Mouse (Mus musculus) forebrain, embryonic 12.5 days (tissue): ENCODE data around the gene Zfp536. TPM values are rescaled to one million over a fixed set of nuclear protein-coding genes. Genes with fewer than 3 reads are reported as not detected.

ENCODE experiments used
- ATAC-seq: fragments of 200-750 bp; cut with Nextera tagmentation; 2 replicates; pipeline ENCODE4 v1.8.0; 2017; ENCODE audit warnings: moderate TSS enrichment; ENCODE audit not compliant: low FRiP score
- H3K27ac ChIP-seq: fragments of 300-500 bp; sonication (generic); 2 replicates; pipeline ENCODE4 v1.5.1; 2016; ENCODE audit warnings: mild to moderate bottlenecking
- H3K27me3 ChIP-seq: fragments of 300-500 bp; sonication (generic); 2 replicates; pipeline ENCODE4 v1.6.1; 2016; ENCODE audit warnings: mild to moderate bottlenecking
- H3K36me3 ChIP-seq: fragments of 300-500 bp; sonication (generic); replicated peaks from 2 replicates; pipeline ENCODE4 v1.6.1; 2016; ENCODE audit warnings: mild to moderate bottlenecking
- H3K4me1 ChIP-seq: fragments of 300-500 bp; sonication (generic); 2 replicates; pipeline ENCODE4 v1.6.1; 2016
- H3K4me2 ChIP-seq: fragments of 300-500 bp; sonication (generic); 2 replicates; pipeline ENCODE4 v1.6.1; 2016; ENCODE audit warnings: mild to moderate bottlenecking, moderate library complexity
- H3K4me3 ChIP-seq: fragments of 300-500 bp; sonication (generic); replicated peaks from 2 replicates; pipeline ENCODE4 v1.5.1; 2016; ENCODE audit warnings: mild to moderate bottlenecking
- H3K9ac ChIP-seq: fragments of 300-500 bp; sonication (generic); 2 replicates; pipeline ENCODE4 v1.6.1; 2016; ENCODE audit warnings: mild to moderate bottlenecking
- H3K9me3 ChIP-seq: fragments of 300-500 bp; sonication (generic); 2 replicates; pipeline ENCODE4 v1.6.1; 2016
- WGBS: fragments of 180-500 bp; shearing (Covaris S2); methylation state at CpG from one replicate; pipeline ENCODE4 v1.1.7; 2016; 5-methylcytosine and 5-hydroxymethylcytosine counted together
- polyA plus RNA-seq: library from polyadenylated mRNA; unstranded; fragments of >200 nt; fragmentation: Nextera tagmentation; extraction: Ambion mirVana; gene quantifications from 2 replicates; pipeline ENCODE4 v1.2.1, GENCODE M21; 2016

Gene Zfp536
- polyA plus RNA-seq, 1 experiment from 2014 or later: 45.7 TPM

- Histone ChIP-seq H3K4me3 (no peak overlapping the region), H3K4me2 (no peak overlapping the region), H3K27me3 (no peaks in the 10 kb centered on the region), H3K36me3 (no peaks in the 10 kb centered on the region), H3K9ac (no peak overlapping the region), H3K9me3 (no peaks in the 10 kb centered on the region), H3K4me1 (0 out of 2 replicates have a peak, but pooled peaks cover under 1% of the 10 kb centered on the region), H3K27ac (no peak overlapping the region)
- no peak for ATAC-seq
- 97% methylated on average over 3 of the region's 3 CpGs for WGBS
Measured at GRCm38 (mm10) chr7:37581262-37581661, 192.2 kb downstream of the Zfp536 start.

DNA sequence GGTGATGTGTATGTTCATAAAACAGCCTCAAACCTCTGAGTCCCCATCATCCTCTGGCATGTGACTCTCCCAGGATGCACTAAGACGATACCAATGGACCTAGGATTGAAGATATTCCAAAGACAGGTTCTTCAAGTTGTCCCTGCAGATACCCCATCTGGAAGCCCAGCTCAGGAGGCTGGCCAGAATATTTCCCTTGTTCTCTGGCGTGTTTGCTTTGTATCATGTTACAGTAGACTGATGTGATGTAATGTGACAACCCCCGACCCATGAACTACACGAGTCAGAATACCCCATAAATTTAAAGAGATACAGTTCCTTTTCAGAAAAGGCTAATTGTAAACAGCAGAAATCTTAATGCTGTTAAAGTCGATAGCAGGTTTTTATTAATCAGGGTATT lies 192.9 kb downstream of the Zfp536 start:
- Histone ChIP-seq H3K27ac (no peak overlapping the region), H3K27me3 (no peaks in the 10 kb centered on the region), H3K36me3 (no peaks in the 10 kb centered on the region), H3K4me3 (no peak overlapping the region), H3K9me3 (no peaks in the 10 kb centered on the region), H3K9ac (no peak overlapping the region), H3K4me2 (no peak overlapping the region), H3K4me1 (no peaks in the 10 kb centered on the region)
- no peak for ATAC-seq
- WGBS: 73% methylated on average over 5 of the region's 5 CpGs

GRCm38 (mm10) chr7:37572021-37572420 lies 201.4 kb downstream of the Zfp536 start:
- Histone ChIP-seq H3K4me3 (no peak overlapping the region), H3K9ac (no peak overlapping the region), H3K36me3 (peaks cover 24% of the 10 kb centered on the region), H3K4me1 (peaks cover 6% of the 10 kb centered on the region; the same call in 1 of the 2 replicates), H3K9me3 (no peaks in the 10 kb centered on the region), H3K27me3 (0 out of 2 replicates have a peak, but pooled peaks cover 6% of the 10 kb centered on the region), H3K4me2 (no peak overlapping the region), H3K27ac (no peak overlapping the region)
- no peak for ATAC-seq
- 93% methylated on average over 7 of the region's 7 CpGs for WGBS

- Histone ChIP-seq H3K4me3 (no peak overlapping the region), H3K4me1 (peaks cover 35% of the 10 kb centered on the region), H3K27me3 (0 out of 2 replicates have a peak, but pooled peaks cover 6% of the 10 kb centered on the region), H3K4me2 (no peak overlapping the region), H3K36me3 (peaks cover 24% of the 10 kb centered on the region), H3K9ac (no peak overlapping the region), H3K27ac (no peak overlapping the region), H3K9me3 (no peaks in the 10 kb centered on the region)
- no peak for ATAC-seq
- 81% methylated on average over 31 of the region's 31 CpGs for WGBS
Measured at GRCm38 (mm10) chr7:37568811-37569500, 204.5 kb downstream of the Zfp536 start.

- H3K36me3 ChIP-seq: peaks cover 24% of the 10 kb centered on the region
- peaks cover 43% of the 10 kb centered on the region for H3K4me1 ChIP-seq
- H3K27me3 ChIP-seq: 0 out of 2 replicates have a peak, but pooled peaks cover 6% of the 10 kb centered on the region
- no peak for ATAC-seq
- H3K27ac ChIP-seq: no peak overlapping the region
- no peak overlapping the region for H3K4me3 ChIP-seq
- H3K9me3 ChIP-seq: no peaks in the 10 kb centered on the region
- no peak overlapping the region for H3K4me2 ChIP-seq
- 84% methylated on average over 14 of the region's 14 CpGs for WGBS
- no peak overlapping the region for H3K9ac ChIP-seq
Measured at GRCm38 (mm10) chr7:37568041-37568440, 205.4 kb downstream of the Zfp536 start.

DNA sequence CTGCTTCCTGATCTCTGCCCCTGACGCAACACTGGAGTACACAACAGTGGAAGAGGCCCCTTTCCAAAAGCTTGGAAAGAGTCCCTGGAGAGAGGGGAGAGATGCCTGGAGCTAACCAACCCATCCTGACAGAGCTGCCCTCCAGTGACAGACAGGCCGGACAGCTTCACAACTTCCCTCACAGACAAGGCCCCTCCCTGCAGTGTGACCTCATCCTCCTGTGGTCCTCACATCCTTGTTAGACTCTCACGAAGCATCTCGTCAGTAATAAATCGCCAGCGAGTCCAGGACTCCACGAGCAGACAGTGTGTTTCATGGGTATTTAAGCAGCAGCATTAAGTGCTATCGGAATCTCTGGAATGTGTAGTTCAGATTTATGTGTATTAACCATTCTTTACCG lies 207.4 kb downstream of the Zfp536 start:
- H3K36me3 ChIP-seq: peaks cover 24% of the 10 kb centered on the region
- H3K4me1 ChIP-seq: peaks cover 58% of the 10 kb centered on the region
- H3K4me3 ChIP-seq: no peak overlapping the region
- WGBS: 9% methylated on average over 9 of the region's 9 CpGs
- H3K4me2 ChIP-seq: peak overlapping the region; percentile 6; the same call in 1 of the 2 replicates
- H3K9ac ChIP-seq: no peak overlapping the region
- peak overlapping the region; percentile 47 for H3K27ac ChIP-seq
- ATAC-seq: peak; percentile 22; the same call in 1 of the 2 replicates
- 0 out of 2 replicates have a peak, but pooled peaks cover 6% of the 10 kb centered on the region for H3K27me3 ChIP-seq
- H3K9me3 ChIP-seq: no peaks in the 10 kb centered on the region

DNA sequence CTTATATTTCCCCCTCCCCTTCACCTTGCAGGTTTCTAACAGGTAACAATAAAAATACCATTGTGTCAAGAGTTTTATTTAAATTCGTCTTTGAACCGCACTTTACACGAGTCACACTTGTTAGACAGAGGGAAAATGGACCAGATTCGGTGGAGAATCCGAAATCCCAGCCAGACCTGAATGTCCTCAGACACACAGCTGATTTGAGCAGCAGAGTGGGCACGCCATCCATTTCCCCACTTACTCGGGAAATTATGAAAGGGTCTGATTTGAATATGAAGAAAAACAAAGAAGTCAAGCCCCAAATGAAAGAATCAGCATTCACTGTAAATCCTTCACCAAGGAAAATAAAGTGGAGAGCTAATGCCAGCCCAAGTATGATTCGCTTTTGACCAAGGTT lies 208.1 kb downstream of the Zfp536 start:
- H3K4me2 ChIP-seq: 0 out of 2 replicates have a peak overlapping the region, but pooled peaks have one; percentile 6
- ATAC-seq: no peak
- no peak overlapping the region for H3K9ac ChIP-seq
- no peaks in the 10 kb centered on the region for H3K9me3 ChIP-seq
- no peak overlapping the region for H3K4me3 ChIP-seq
- WGBS: 22% methylated on average over 8 of the region's 8 CpGs
- peaks cover 24% of the 10 kb centered on the region for H3K36me3 ChIP-seq
- 0 out of 2 replicates have a peak, but pooled peaks cover 6% of the 10 kb centered on the region for H3K27me3 ChIP-seq
- H3K4me1 ChIP-seq: peaks cover 62% of the 10 kb centered on the region
- peak overlapping the region; percentile 47 for H3K27ac ChIP-seq

- Histone ChIP-seq H3K9ac (no peak overlapping the region), H3K4me3 (no peak overlapping the region), H3K9me3 (no peaks in the 10 kb centered on the region), H3K27ac (peak overlapping the region; percentile 33), H3K36me3 (peaks cover 22% of the 10 kb centered on the region), H3K4me2 (peak overlapping the region; percentile 32), H3K27me3 (0 out of 2 replicates have a peak, but pooled peaks cover 6% of the 10 kb centered on the region), H3K4me1 (peaks cover 63% of the 10 kb centered on the region)
- ATAC-seq: no peak
- WGBS: 4% methylated on average over 10 of the region's 10 CpGs
Measured at GRCm38 (mm10) chr7:37564644-37565043, 208.8 kb downstream of the Zfp536 start.

DNA sequence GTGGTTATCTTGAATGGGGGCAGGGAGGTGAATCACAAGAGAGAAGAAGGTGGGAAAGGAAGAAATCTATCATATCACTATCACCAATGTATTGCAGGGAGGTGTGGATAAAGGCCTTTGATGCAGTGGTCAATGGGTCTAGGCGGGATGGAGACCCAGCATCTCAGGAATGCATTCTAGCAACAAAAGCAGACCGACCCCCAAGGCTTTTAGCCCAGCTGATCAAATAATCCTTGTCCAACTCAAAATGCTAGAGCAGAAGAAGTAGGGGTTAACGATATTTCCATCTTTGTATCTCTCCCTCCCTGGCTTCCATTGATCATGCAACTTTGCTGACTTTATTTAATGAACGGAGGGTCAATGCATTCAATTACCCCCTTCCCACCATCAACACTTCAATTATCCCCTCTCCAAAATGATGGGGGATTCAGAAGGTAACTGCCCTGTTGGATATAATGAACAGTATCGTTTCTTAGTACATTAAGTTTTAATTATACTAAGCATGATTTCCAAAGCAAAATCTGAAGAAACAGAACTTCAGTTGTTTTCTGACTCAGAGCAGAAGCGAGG lies 209.5 kb downstream of the Zfp536 start:
- ATAC-seq: no peak
- peaks cover 15% of the 10 kb centered on the region for H3K36me3 ChIP-seq
- no peak overlapping the region for H3K4me3 ChIP-seq
- no peak overlapping the region for H3K9ac ChIP-seq
- 0 out of 2 replicates have a peak, but pooled peaks cover 9% of the 10 kb centered on the region for H3K27me3 ChIP-seq
- WGBS: 4% methylated on average over 6 of the region's 6 CpGs
- H3K4me2 ChIP-seq: peak overlapping the region; percentile 32
- no peaks in the 10 kb centered on the region for H3K9me3 ChIP-seq
- H3K4me1 ChIP-seq: peaks cover 63% of the 10 kb centered on the region
- peak overlapping the region; percentile 33 for H3K27ac ChIP-seq

- Histone ChIP-seq H3K9ac (0 out of 2 replicates have a peak overlapping the region, but pooled peaks have one; percentile 4), H3K27ac (peak overlapping the region; percentile 71), H3K36me3 (peaks cover 7% of the 10 kb centered on the region), H3K4me2 (peak overlapping the region; percentile 43), H3K9me3 (no peaks in the 10 kb centered on the region), H3K27me3 (0 out of 2 replicates have a peak, but pooled peaks cover 12% of the 10 kb centered on the region), H3K4me1 (peaks cover 63% of the 10 kb centered on the region), H3K4me3 (no peak overlapping the region; the same call in 1 of the 2 replicates)
- 1% methylated on average over 8 of the region's 8 CpGs for WGBS
- peak; percentile 75 for ATAC-seq
Measured at GRCm38 (mm10) chr7:37563171-37563574, 210.3 kb downstream of the Zfp536 start.

GRCm38 (mm10) chr7:37562505-37562904 lies 210.9 kb downstream of the Zfp536 start:
- 0 out of 2 replicates have a peak, but pooled peaks have one; percentile 12 for ATAC-seq
- peak overlapping the region; percentile 43 for H3K4me2 ChIP-seq
- no peak overlapping the region for H3K4me3 ChIP-seq
- H3K36me3 ChIP-seq: peaks cover under 1% of the 10 kb centered on the region; the same call in 1 of the 2 replicates
- H3K27me3 ChIP-seq: peaks cover 7% of the 10 kb centered on the region; the same call in 1 of the 2 replicates
- H3K27ac ChIP-seq: peak overlapping the region; percentile 71
- 24% methylated on average over 7 of the region's 7 CpGs for WGBS
- no peak overlapping the region for H3K9ac ChIP-seq
- H3K9me3 ChIP-seq: no peaks in the 10 kb centered on the region
- peaks cover 62% of the 10 kb centered on the region for H3K4me1 ChIP-seq

- no peak for ATAC-seq
- Histone ChIP-seq H3K27me3 (peaks cover 6% of the 10 kb centered on the region; the same call in 1 of the 2 replicates), H3K36me3 (no peaks in the 10 kb centered on the region), H3K9me3 (no peaks in the 10 kb centered on the region), H3K9ac (no peak overlapping the region), H3K4me3 (no peak overlapping the region), H3K27ac (no peak overlapping the region), H3K4me2 (no peak overlapping the region), H3K4me1 (peaks cover 48% of the 10 kb centered on the region)
- 78% methylated on average over 7 of the region's 7 CpGs for WGBS
Measured at GRCm38 (mm10) chr7:37560581-37560980, 212.9 kb downstream of the Zfp536 start.
